Mouse (Mus musculus): ENCODE results near the gene Mcpt4.
"Not testable (repeated sequence)": the region's sequence is repeated elsewhere in the genome, so short reads cannot be mapped to it uniquely, and the experiment has no call there.

Mcpt4 gene

DNA sequence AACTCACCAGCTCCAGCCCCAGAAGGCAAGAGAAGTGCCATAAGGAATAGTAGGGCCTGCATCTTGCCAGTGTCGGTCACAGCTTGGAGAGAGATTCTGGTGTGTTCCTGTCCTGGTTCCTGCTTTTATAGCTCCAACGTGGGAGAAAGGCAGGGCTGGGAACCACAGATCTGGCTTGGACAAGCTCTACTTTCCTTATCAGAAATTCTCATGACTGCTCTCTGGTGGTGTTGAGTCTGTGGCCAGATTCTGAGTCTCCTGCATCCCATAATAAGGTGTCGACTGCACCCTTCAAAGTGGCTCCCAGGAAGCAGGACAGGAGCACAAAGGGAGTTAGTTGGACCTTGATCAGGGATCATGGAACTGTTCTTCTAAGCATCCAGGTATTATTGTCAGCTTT, at the start of gene Mcpt4:
Mcpt4 (minus strand) TSS at position 101 of the 400 bp plus-strand sequence.
- DNase-seq (ENCODE audit: low spot score in 2 of 2): not testable (repeated sequence)

DNA sequence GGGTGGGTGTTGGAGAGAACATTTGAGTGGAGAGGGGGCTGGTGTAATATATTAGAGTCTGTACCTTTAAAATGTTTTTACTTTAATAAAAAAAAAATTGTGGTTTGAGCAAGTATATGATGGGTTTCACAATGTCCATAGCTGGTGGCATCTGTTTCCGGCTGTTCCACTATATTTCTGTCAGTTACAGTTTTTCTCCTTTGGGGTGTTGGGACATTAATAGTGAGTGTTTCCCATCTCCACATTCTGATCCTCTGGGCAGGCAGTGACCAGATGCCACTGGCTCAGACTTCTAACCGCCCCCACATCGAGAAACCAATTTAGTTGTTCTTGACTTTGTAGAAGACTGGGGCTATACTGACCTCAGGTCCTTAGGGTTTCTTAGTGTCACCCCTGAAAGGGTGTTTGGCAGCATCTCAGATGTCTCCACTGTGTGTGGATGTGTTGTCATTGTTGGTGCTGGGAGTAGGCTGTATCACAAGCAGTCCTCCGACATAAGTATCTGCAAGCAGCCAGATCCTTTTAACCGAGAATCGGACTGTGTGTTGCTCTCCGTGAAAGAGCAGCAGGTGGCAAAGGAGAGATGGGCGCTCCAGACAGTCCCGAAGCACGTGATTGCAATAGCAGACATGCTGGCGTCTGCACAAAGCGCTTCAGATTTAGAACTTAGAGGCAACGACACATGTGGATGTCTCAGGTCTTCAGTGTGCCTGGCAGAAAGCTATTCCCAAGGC, 43.5 kb upstream of the Mcpt4 start:
- no peak for DNase-seq (ENCODE audit: low spot score in 2 of 2)

DNA sequence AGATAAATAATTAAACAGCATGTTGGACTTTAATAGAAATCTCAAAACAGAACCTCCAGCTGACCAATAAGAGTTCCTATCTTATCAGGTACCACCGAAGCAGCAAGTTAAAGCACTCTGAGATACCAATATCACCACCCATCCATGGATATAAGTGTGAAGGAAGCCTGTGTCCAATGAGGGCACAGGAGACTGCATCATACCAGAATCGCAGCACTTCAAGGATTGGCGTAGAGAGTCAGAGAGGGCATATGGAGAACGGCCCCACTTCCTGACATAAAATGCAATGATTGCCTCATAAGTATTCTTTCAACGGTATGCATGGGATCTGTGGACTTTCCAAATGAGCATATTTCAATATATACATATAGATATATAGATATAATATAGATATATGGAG, 42.9 kb upstream of the Mcpt4 start:
- DNase-seq (ENCODE audit: low spot score in 2 of 2): no peak

DNA sequence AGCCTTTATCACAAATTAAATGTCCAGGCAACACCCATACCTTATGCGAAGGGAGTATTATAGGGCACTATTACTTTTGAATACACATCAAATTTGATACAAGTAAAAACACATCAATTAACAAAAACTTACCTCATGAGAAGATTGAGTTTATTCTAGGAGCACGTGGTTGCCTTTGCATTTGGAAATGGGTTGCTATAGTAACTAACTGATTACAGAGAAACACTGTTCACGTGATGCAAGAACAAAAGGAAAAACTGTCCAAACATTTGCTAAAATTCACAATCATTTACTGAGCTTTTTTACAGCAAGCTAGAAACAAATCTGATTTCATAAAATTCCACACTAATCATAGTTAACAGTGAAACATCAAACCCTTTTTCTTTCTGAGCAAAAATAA, 41.3 kb upstream of the Mcpt4 start:
- no peak for DNase-seq (ENCODE audit: low spot score in 2 of 2)

DNA sequence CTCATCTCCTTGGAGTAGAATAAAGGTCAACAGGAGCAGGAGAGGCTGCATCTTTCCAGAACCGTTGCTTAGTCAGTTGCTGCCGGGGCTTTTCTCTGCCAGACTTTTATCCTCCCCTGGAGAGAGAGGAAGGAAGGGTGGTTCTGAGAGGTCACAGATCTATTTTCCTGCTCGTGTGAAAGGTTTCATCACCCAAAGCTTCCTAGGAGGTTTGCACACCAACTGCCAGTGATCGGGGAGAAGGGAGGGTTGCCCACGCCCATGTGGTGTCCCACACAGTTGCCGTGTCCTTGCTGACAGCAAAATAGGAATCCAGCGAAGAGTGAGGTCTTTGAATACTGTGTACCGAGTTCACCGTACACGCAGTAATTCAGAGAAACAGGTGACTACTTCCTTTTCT, 40.3 kb upstream of the Mcpt4 start, which contains the start of gene Ctsg:
Ctsg (minus strand) TSS at position 189 of the 400 bp plus-strand sequence.
- DNase-seq (ENCODE audit: low spot score in 2 of 2): no peak

DNA sequence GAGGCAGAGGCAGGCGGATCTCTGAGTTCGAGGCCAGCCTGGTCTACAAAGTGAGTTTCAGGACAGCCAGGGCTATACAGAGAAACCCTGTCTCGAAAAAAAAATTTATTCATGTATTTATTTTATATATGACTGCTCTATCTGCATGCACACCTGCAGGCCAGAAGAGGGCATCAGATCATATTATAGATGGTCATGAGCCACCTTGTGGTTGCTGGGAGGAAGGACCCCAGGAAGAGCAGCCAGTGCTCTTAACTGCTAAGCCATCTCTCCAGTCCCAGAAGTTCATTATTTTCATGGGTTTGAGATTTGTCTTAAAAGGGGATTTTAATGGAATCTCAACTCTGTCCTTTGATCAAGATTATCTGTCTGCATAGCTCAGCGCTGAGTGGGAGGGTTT, 36.8 kb upstream of the Mcpt4 start:
- no peak for DNase-seq (ENCODE audit: low spot score in 2 of 2)

DNA sequence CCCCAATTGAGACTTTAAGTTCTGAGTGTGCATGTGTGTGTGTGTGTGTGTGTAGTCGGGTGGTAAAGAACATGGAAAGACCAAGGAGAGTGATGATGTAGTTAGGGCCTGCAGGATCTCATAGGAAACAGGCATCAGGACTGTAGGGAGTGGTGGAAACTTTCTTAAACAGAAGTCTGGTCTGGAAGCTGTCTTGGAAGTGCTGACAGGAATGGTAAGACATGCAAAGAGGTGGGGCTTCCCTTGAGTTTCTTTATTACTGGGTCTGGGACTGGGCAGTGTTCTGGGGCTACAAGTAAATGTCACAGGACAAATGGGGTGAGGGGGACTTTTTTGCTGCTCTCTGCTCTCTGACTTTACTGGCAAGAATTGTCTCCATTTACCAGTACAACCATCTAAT, 35.5 kb upstream of the Mcpt4 start:
- no peak for DNase-seq (ENCODE audit: low spot score in 2 of 2)

DNA sequence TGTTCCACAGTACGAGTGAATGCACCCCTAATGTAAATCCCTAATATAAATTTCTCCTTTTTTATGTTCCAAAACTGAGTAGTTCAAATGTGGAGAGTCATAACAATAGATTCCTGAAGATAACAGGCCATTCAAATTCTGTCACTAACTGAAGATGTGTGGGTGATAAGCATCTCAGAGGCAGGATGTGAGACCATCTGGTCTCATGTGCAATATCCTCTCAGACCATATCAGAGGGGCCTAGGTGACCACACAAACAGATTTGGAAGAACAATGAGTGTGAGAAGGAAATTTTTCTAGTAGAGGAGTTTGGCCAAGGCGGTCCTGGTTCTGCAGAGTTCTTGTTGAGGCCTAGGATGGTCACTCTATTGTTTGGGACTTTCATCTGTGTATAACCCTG, 31.2 kb upstream of the Mcpt4 start:
- no peak for DNase-seq (ENCODE audit: low spot score in 2 of 2)

DNA sequence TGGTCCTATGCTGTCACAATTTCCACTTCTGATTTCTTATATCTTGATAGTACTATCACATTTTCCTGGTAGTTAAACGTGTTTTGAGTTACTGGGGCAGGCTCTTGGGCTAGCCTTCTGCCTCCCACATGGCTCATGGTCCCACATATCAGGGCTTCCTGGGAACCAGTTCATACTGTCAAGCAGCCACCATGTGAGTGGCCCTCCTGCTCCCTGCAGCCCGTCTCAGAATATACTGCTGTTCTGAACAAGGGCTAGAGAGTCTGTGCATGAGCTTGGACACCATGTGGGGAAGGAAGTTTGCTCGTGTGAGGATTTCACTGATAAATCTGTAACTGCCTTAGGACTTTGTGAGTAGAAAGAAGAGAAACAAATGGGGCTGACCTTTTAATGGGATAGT, 24.6 kb upstream of the Mcpt4 start:
- no peak for DNase-seq (ENCODE audit: low spot score in 2 of 2)

DNA sequence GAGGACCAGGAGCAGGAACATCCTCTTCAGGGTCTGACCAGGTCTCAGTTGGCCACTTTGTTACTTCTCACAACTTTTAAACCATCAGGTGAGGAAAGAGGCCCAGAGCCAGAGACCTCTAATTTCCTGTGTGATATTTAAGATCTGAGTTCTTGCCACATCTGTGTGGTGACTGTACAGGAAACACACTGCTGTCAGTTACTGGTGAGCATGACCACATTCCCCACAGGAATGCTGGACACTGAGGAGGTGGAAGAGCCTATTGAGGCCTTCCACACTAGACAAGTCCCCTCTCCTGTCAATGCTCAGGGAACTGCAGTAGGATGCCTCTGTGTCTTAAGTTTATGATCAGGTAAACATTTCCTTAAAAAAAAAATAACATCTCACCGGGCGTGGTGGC, 23.1 kb upstream of the Mcpt4 start, which contains the start of gene Mcpt8:
Mcpt8 (minus strand) TSS at position 107 of the 400 bp plus-strand sequence.
- no peak for DNase-seq (ENCODE audit: low spot score in 2 of 2)

DNA sequence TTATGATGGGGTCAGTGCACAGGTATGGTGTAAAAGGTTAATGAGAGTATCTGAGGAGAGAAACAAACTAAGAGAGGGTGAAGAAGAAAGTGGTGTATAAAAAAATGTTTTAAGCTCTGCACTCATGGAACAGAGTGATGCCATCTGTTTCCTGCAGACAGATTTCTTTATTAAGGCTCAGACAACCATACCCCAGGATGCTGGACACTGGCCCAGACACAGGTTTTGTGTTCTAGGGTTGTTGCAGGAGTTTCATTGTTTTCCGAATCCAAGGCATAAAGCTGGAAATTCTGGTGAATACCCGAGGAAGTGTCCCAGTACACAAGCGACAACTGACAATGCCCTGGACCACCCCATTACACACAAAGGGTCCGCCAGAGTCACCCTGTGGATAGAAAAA, 19.9 kb upstream of the Mcpt4 start:
- no peak for DNase-seq (ENCODE audit: low spot score in 2 of 2)

DNA sequence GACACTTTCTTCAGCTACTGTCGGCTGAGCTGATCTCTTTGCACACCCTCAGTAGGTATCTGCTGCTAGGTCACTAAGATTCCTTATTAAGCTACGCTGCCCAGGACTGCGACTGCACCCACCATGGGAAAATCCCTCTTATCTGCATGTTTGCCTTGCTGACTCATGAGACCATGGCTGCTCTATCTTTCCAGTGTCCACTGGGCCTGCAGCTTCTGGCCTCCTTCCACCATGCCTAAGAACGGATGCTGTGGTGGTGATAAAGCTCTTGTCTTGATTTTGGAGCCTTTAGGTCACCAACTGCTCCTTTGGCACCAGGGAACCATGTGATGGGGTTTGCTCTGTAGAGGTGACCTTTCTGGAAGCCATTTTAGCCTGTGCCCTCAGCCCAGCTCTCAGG, 4.4 kb downstream of the Mcpt4 start:
- no peak for DNase-seq (ENCODE audit: low spot score in 2 of 2)

DNA sequence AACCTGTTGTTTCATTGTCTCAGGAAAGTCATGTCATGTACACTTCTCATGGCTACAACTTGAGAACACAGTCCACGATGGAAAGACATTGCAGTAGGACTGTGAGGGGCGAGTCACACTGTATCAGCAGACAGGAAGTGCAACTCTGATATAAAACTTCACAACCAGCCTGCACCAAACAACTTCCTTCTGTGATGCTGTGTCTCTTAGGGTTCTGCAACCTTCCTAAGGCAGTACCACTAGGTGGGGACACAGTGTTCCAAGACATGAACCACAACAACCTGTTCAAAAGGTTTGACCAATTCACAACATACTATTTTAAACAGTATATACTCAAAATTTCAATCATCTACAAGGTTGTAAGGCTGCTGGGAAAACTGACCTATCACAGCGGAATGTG, 6.7 kb downstream of the Mcpt4 start:
- no peak for DNase-seq (ENCODE audit: low spot score in 2 of 2)

DNA sequence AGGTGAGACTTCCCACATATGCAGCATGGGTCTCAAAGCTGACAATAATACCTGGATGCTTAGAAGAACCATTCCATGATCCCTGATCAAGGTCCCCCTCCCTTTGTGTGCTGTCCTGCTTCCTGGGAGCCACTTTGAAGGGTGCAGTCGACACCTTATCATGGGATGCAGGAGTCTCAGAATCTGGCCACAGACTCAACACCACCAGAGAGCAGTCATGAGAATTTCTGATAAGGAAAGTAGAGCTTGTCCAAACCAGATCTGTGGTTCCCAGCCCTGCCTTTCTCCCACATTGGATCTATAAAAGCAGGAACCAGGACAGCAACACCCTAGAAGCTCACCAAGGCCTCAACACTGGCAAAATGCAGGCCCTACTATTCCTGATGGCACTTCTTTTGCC, 20.3 kb downstream of the Mcpt4 start, which contains the start of gene Mcpt2:
Mcpt2 (plus strand) TSS at position 250 of the 400 bp plus-strand sequence.
- DNase-seq (ENCODE audit: low spot score in 2 of 2): not testable (repeated sequence)

DNA sequence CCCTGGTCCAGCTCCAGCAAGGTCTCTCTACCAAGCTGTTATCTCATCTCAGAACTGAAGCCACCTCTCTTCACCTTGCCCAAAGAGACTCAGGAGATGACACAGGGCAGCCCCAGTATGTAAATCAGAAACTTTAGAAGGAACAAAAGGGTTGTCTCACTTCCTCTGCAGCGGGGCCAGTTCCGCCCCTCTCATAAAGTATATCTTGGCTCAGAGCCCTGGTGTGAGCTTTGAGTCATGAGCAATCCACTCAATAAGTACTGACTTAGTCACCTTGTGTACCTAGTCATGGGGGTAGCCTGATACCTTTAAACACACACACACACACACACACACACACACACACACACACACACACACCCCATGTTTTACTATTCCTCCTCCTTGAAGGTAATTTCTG, 27.7 kb downstream of the Mcpt4 start:
- no peak for DNase-seq (ENCODE audit: low spot score in 2 of 2)

DNA sequence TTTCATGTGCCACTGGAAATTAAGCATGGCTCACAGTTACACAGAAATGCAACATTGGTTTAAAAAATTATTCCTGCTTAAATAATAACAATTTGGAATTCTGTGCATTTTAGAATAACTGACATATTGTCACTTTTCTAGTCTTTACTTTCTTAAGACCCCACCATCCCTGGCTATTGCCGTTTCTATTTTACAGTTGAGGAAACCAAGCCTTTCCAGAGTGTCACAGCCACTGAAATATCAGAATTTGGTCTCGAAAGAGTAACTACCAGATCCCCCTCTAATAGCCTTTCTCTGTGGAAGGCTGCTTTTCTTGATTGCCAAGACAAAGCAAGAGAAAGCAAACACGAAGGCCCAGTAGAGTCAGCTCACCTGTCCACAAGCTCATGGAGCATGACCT, 31.7 kb downstream of the Mcpt4 start, which contains the start of gene Mcpt9:
Mcpt9 (minus strand) TSS at position 101 of the 400 bp plus-strand sequence.
- DNase-seq (ENCODE audit: low spot score in 2 of 2): not testable (repeated sequence)

DNA sequence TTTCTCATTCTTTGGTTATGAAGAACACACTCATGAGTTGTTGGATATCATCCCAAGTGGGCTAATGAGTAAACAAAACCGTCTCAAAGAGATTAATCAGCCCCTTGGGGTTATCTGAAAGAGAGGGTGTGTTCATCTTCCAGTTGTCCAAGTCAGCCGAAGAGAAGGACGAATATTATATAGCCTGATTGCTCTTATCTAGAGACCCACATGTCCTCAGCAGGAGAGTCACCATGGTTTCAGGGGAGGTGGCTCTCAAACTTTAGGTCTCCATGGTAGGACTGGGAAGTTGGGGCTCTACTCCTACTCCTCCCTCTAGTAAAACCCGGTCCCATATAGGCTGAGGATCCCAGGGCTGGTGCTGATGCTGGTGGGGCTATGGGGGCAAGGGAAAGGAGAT, 40.8 kb downstream of the Mcpt4 start:
- not testable (repeated sequence) for DNase-seq (ENCODE audit: low spot score in 2 of 2)

DNA sequence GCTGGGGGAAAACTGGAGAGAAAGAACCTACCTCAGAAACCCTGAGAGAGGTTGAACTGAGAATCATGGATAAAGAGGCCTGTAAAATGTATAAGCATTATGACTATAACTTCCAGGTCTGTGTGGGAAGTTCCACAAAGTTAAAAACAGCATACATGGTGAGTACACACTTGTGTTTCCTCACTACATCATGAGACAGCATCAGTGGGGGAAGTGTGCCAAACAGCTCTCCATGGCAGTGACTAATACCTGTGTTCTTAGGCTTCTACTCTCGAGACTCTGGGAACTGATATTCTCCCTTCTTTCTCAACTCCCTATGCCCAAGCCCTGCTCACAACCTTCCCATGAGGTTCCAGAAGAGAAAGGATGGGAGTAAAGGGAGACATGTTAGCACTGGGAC, 42.7 kb downstream of the Mcpt4 start:
- DNase-seq (ENCODE audit: low spot score in 2 of 2): no peak

DNA sequence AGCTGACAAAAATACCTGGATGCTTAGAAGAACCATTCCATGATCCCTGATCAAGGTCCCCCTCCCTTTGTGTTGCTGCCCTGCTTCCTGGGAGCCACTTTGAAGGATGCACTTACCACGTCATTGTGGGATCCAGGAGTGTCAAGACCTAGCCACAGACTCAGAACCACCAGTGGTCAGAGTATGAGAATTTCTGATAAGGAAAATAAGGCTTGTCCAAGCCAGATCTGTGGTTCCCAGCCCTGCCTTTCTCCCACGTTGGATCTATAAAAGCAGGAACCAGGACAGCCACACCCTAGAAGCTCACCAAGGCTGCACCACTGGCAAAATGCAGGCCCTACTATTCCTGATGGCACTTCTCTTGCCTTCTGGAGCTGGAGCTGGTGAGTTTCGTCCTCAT, 44.4 kb downstream of the Mcpt4 start, which contains the start of gene Mcpt1:
Mcpt1 (plus strand) TSS at position 301 of the 400 bp plus-strand sequence.
- DNase-seq (ENCODE audit: low spot score in 2 of 2): not testable (repeated sequence)

DNA sequence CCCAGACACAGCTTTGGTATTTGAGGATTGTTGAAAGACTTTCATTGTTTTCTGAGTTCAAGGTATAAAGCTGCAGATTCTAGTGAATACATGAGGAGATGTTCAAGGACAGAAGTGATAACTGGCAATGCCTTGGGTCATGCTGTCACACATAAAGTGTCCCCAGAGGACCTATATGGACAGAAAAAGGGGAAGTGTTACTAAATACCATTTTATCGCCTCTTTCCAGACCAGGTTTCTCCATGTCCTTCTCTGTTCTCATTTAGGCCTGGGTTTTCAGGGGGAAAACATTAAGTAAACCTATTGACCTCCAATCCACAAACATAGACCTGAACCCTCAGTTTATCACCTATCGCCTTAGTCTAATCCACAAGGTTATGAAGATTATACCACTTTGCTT, 48.2 kb downstream of the Mcpt4 start:
- DNase-seq (ENCODE audit: low spot score in 2 of 2): no peak

DNA sequence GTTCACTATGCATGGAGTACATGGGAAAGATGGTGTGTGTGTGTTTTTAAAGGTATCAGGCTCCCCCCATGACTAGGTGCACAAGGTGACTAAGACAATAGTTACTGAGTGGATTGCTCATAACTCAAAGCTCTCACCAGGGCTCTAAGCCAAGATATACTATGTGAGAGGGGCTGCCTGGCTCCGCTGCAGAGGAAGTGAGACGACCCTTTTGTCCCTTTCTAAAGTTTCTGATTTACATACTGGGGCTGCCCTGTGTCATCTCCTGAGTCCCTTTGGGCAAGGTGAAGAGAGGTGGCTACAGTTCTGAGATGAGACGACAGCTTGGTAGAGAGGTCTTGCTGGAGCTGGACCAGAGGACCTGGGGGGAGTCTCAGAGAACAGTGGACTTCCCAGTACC, 49.0 kb downstream of the Mcpt4 start:
- no peak for DNase-seq (ENCODE audit: low spot score in 2 of 2)
